Mouse (Mus musculus) embryonic facial prominence, embryonic 15.5 days (tissue): Measurements from ENCODE around the gene Nkx6-2. TPM values are rescaled to one million over a fixed set of nuclear protein-coding genes. Genes with fewer than 3 reads are reported as not detected.

Experiments
- ATAC-seq: fragments of 200-750 bp; cut with Nextera tagmentation; 2 replicates; pipeline ENCODE4 v1.8.0; 2017; ENCODE audit warnings: low read depth, moderate TSS enrichment; ENCODE audit not compliant: insufficient number of reproducible peaks, low FRiP score, low TSS enrichment
- H3K27ac ChIP-seq: fragments of 300-500 bp; sonication (generic); replicated peaks from 2 replicates; pipeline ENCODE4 v1.5.1; 2015; ENCODE audit warnings: mild to moderate bottlenecking, inconsistent platforms
- H3K27me3 ChIP-seq: fragments of 300-500 bp; sonication (generic); 2 replicates; pipeline ENCODE4 v1.6.1; 2015; ENCODE audit warnings: inconsistent platforms
- H3K36me3 ChIP-seq: fragments of 300-500 bp; sonication (generic); 2 replicates; pipeline ENCODE4 v1.6.1; 2015; ENCODE audit warnings: mild to moderate bottlenecking, inconsistent platforms
- H3K4me1 ChIP-seq: fragments of 300-500 bp; sonication (generic); 2 replicates; pipeline ENCODE4 v1.6.1; 2015; ENCODE audit warnings: inconsistent platforms
- H3K4me2 ChIP-seq: fragments of 300-500 bp; sonication (generic); replicated peaks from 2 replicates; pipeline ENCODE4 v1.6.1; 2015; ENCODE audit warnings: mild to moderate bottlenecking, inconsistent platforms
- H3K4me3 ChIP-seq: fragments of 300-500 bp; sonication (generic); replicated peaks from 2 replicates; pipeline ENCODE4 v1.5.1; 2015; ENCODE audit warnings: mild to moderate bottlenecking, inconsistent platforms
- H3K9ac ChIP-seq: fragments of 300-500 bp; sonication (generic); 2 replicates; pipeline ENCODE4 v1.6.1; 2015; ENCODE audit warnings: inconsistent platforms
- H3K9me3 ChIP-seq: fragments of 300-500 bp; sonication (generic); replicated peaks from 2 replicates; pipeline ENCODE4 v1.6.1; 2016; ENCODE audit warnings: inconsistent platforms
- WGBS: fragments of 180-500 bp; shearing (Covaris S2); methylation state at CpG from one replicate; pipeline ENCODE4 v1.1.7; 2015; 5-methylcytosine and 5-hydroxymethylcytosine counted together
- polyA plus RNA-seq: library from polyadenylated mRNA; unstranded; fragments of >200 nt; fragmentation: Nextera tagmentation; extraction: Ambion mirVana; gene quantifications from 2 replicates; pipeline ENCODE4 v1.2.1, GENCODE M21; 2015

Gene Nkx6-2
- polyA plus RNA-seq, 1 experiment from 2014 or later: not detected

DNA sequence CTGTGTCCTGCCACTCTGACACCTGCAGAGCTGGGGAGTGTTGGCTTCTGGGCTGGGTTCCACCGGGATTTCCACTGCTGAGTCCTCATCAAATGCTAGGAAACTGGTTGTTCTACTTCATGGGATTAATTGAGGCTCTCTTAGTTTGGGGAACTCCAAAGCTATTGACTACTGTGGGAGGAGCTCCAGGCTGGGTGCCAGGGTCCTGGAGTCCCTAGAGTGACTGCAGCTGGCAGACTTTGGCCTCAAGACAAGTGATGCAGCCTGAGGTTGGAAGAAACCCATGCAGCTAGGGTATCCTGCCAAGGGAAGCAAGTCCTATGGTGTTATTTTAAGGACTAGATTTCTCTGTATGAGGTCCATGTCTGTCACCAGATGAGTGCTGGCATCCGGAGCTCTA, 44.1 kb downstream of the Nkx6-2 start:
- Histone ChIP-seq H3K9ac (no peak overlapping the region), H3K9me3 (no peaks in the 10 kb centered on the region), H3K4me2 (no peak overlapping the region), H3K36me3 (peaks cover 9% of the 10 kb centered on the region; the same call in 1 of the 2 replicates), H3K4me3 (no peak overlapping the region), H3K27ac (no peak overlapping the region), H3K27me3 (no peaks in the 10 kb centered on the region), H3K4me1 (no peaks in the 10 kb centered on the region)
- no peak for ATAC-seq
- 68% methylated on average over 2 of the region's 2 CpGs for WGBS

DNA sequence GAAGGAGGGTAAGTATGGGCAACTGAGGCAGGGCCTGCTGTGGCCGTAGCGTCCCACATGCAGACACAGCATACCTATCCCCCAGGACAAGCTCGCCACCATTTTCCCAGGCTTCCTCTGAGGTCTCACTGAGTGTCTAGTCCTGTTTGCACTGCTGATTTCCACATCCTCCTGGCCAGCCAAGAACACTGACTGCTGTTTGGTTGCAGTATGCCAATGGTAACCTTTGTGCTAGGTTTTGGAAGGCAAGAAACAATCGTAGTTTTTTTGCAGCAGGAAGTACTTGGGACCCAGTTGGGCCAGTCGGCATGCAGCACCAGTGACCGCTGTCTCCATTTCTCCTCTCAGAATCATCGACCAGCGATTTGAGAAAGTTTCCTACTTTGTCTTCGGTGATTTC, 44.8 kb downstream of the Nkx6-2 start:
- WGBS: 91% methylated on average over 9 of the region's 9 CpGs
- no peak for ATAC-seq

DNA sequence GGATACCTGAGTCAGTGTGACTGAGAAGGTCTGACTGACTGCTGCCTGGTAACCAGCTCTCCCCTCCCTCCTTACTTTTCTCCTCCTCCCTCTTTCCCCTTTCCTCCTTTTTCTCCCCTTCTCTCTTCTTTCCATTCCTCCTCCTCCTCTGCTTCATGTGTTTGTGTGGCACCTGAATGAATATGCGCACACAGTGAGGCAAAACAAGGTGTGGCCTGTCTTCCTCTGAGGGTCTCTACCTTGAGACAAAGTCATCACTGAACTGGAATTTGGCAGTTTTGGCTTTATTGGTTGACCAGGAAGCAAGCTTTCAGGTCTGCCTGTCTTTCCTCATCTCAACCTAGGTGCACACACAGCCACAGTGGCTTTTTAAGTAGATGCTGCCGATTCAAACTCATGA, 45.8 kb downstream of the Nkx6-2 start:
- Histone ChIP-seq H3K4me2 (no peak overlapping the region), H3K27ac (no peak overlapping the region), H3K9me3 (no peaks in the 10 kb centered on the region), H3K9ac (no peak overlapping the region), H3K4me1 (no peaks in the 10 kb centered on the region), H3K36me3 (peaks cover 4% of the 10 kb centered on the region; the same call in 1 of the 2 replicates), H3K27me3 (no peaks in the 10 kb centered on the region), H3K4me3 (no peak overlapping the region)
- ATAC-seq: no peak
- whole genome bisulfite sequencing: 95% methylated on average over 2 of the region's 2 CpGs

More for the DNA sequence above, 44.8 kb downstream of the Nkx6-2 start:
- H3K9ac ChIP-seq: no peak overlapping the region
- no peaks in the 10 kb centered on the region for H3K27me3 ChIP-seq
- no peaks in the 10 kb centered on the region for H3K4me1 ChIP-seq
- no peak overlapping the region for H3K27ac ChIP-seq
- H3K4me2 ChIP-seq: no peak overlapping the region
- no peak overlapping the region for H3K4me3 ChIP-seq
- no peaks in the 10 kb centered on the region for H3K9me3 ChIP-seq
- H3K36me3 ChIP-seq: peaks cover 9% of the 10 kb centered on the region; the same call in 1 of the 2 replicates

DNA sequence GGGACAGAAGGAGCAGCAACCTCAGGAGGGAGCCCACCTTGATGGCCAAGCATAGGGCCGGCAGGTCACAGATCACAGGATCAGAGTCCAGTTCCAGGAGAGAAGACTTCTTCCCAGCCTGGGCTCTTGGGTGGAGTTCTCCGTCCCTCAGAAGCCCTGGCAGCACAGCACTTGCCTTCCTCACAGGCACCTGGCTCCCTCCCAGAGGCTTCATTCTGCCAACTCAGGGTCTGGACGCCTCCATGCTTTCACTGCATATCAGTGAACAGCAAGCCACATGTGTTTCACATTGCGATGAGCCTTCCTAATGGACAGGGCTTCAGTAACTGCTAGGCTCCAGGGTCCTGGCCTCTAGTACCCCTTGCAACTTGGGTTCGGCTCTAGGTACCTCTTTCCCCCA, 46.3 kb downstream of the Nkx6-2 start:
- H3K4me3 ChIP-seq: no peak overlapping the region
- peaks cover 2% of the 10 kb centered on the region; the same call in 1 of the 2 replicates for H3K36me3 ChIP-seq
- no peak overlapping the region for H3K27ac ChIP-seq
- H3K27me3 ChIP-seq: no peaks in the 10 kb centered on the region
- no peaks in the 10 kb centered on the region for H3K4me1 ChIP-seq
- no peak overlapping the region for H3K9ac ChIP-seq
- no peak for ATAC-seq
- H3K4me2 ChIP-seq: no peak overlapping the region
- WGBS: 72% methylated on average over 5 of the region's 5 CpGs
- no peaks in the 10 kb centered on the region for H3K9me3 ChIP-seq

DNA sequence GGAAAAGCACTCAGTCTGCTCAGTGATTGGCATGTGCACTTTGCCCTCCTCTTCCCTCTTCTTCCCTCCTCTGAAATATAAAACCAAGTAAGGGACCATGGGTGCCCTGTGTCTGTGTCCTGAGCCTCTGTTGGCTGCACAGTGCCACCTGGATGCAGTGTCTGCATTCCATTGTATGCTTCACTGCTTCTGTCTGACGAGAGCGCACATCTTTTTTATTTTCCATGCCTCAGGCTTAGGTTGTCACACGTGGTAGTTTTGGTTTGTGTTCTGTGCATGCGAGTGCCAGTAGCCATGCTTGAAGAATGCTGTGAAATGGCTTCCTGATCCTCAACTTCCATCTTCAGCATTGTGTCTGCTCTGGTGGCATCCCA, 51.2 kb downstream of the Nkx6-2 start:
- Histone ChIP-seq H3K27ac (no peak overlapping the region), H3K4me3 (no peak overlapping the region), H3K36me3 (peaks cover 11% of the 10 kb centered on the region), H3K9me3 (no peaks in the 10 kb centered on the region), H3K4me2 (no peak overlapping the region), H3K4me1 (no peaks in the 10 kb centered on the region), H3K27me3 (no peaks in the 10 kb centered on the region), H3K9ac (no peak overlapping the region)
- WGBS: 50% methylated on average over 4 of the region's 4 CpGs
- no peak for ATAC-seq

DNA sequence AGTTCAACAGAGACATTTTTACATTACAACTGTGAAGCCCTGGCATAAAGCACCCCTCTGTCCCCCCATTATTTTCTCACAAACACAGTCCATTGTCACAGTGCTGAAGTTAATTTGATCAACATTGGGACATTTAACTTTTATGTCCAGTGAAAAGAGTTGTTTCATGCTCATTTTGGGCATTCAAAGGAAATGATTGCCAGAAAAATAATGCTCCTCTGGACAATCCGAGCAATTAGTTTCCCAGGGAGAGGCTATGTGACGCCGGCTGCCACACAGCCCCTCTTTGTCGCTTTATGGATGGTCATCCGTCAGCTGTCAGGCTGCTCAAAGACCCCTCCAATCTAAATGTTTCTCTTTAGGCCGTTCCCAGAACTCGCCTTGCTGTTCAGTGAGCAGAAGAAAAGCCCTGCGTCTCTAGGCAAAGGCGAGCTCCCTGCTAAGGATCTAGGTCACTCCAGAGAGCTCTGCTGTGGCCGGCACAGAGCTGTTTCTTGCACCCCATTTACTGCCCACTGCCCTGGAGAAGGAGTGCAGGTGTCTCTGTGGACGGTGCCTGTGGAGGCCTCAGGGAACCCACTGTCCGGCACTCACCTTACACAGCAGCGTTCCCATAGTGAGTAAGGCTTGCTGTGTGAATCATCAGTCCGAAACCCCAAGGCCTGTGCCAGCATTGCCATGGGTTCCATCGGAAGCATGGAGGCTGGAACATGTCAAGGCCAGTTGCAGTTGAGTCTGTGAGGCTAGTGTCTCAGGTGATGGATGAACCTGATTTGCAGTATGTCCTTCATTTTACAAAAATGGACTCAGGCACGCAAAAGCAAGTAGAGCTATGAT, 51.8 kb downstream of the Nkx6-2 start:
- H3K27ac ChIP-seq: no peak overlapping the region
- H3K9me3 ChIP-seq: no peaks in the 10 kb centered on the region
- H3K4me1 ChIP-seq: no peaks in the 10 kb centered on the region
- H3K9ac ChIP-seq: no peak overlapping the region
- WGBS: 53% methylated on average over 16 of the region's 16 CpGs
- H3K4me2 ChIP-seq: no peak overlapping the region
- H3K36me3 ChIP-seq: peaks cover 17% of the 10 kb centered on the region
- no peak for ATAC-seq
- H3K4me3 ChIP-seq: no peak overlapping the region
- no peaks in the 10 kb centered on the region for H3K27me3 ChIP-seq

Other genes starting within 250 kb of the Nkx6-2 start
- gene Inpp5a, start 193.7 kb downstream of the Nkx6-2 start, polyA plus RNA-seq: 30.5 and 31.5 TPM in 2 replicates
- 2.7 and 3.7 TPM in 2 replicates for gene Cfap46, start 101.0 kb upstream of the Nkx6-2 start, polyA plus RNA-seq